Mouse (Mus musculus) inflammation-experienced regulatory T-cells, adult 16 weeks (primary cell): ENCODE measurements around the gene Tas2r123. TPM values are rescaled to one million over a fixed set of nuclear protein-coding genes. Genes with fewer than 3 reads are reported as not detected.

ENCODE experiments used
- polyA plus RNA-seq: library from polyadenylated mRNA; unstranded; fragments of 100-300 nt; shearing (Covaris generic); gene quantifications from one replicate; pipeline ENCODE4 v1.2.1, GENCODE M21; 2017

Tas2r123 gene
- polyA plus RNA-seq: not detected

GRCm38 (mm10) chr6:132846842-132847241 lies at the start of gene Tas2r123:
Gene Tas2r123 (plus strand): TSS chr6:132847142.

GRCm38 (mm10) chr6:132802518-132802917 lies 44.4 kb upstream of the Tas2r123 start, which contains the start of gene Tas2r117:
Gene Tas2r117 (plus strand): TSS chr6:132802818.

GRCm38 (mm10) chr6:132855138-132855537 lies 8.2 kb downstream of the Tas2r123 start, which contains the start of gene Tas2r116:
Gene Tas2r116 (plus strand): TSS chr6:132855438.

GRCm38 (mm10) chr6:132867708-132868107 lies 20.8 kb downstream of the Tas2r123 start, which contains the start of gene Tas2r110:
Gene Tas2r110 (plus strand): TSS chr6:132868008.

GRCm38 (mm10) chr6:132892711-132893110 lies 45.8 kb downstream of the Tas2r123 start, which contains the start of gene Tas2r113:
Gene Tas2r113 (plus strand): TSS chr6:132893011.

Other genes with a start within 250 kb of the Tas2r123 start
- not detected for gene A630073D07Rik, start 195.6 kb upstream of the Tas2r123 start, polyA plus RNA-seq
- gene Tas2r120, start 190.2 kb upstream of the Tas2r123 start, polyA plus RNA-seq: not detected
- gene Tas2r121, start 146.1 kb upstream of the Tas2r123 start, polyA plus RNA-seq: not detected
- not detected for gene Tas2r122, start 135.2 kb upstream of the Tas2r123 start, polyA plus RNA-seq
- gene Tas2r115, start 109.1 kb upstream of the Tas2r123 start, polyA plus RNA-seq: not detected
- gene Tas2r124, start 92.4 kb upstream of the Tas2r123 start, polyA plus RNA-seq: not detected
- not detected for gene Tas2r102, start 85.0 kb upstream of the Tas2r123 start, polyA plus RNA-seq
- gene Tas2r136, start 69.0 kb upstream of the Tas2r123 start, polyA plus RNA-seq: not detected
- gene Tas2r117, start 44.3 kb upstream of the Tas2r123 start, polyA plus RNA-seq: not detected
- gene Tas2r116, start 8.3 kb downstream of the Tas2r123 start, polyA plus RNA-seq: not detected
- gene Tas2r110, start 20.9 kb downstream of the Tas2r123 start, polyA plus RNA-seq: not detected
- not detected for gene Tas2r113, start 45.9 kb downstream of the Tas2r123 start, polyA plus RNA-seq
- not detected for gene Tas2r125, start 62.5 kb downstream of the Tas2r123 start, polyA plus RNA-seq
- gene Tas2r129, start 104.0 kb downstream of the Tas2r123 start, polyA plus RNA-seq: not detected
- not detected for gene Tas2r131, start 110.8 kb downstream of the Tas2r123 start, polyA plus RNA-seq
- gene Tas2r109, start 133.8 kb downstream of the Tas2r123 start, polyA plus RNA-seq: not detected
- gene Tas2r103, start 190.0 kb downstream of the Tas2r123 start, polyA plus RNA-seq: not detected
- gene Tas2r140, start 208.7 kb downstream of the Tas2r123 start, polyA plus RNA-seq: not detected